Mouse (Mus musculus): ENCODE data around the gene Gm20388.

The Gm20388 gene

DNA sequence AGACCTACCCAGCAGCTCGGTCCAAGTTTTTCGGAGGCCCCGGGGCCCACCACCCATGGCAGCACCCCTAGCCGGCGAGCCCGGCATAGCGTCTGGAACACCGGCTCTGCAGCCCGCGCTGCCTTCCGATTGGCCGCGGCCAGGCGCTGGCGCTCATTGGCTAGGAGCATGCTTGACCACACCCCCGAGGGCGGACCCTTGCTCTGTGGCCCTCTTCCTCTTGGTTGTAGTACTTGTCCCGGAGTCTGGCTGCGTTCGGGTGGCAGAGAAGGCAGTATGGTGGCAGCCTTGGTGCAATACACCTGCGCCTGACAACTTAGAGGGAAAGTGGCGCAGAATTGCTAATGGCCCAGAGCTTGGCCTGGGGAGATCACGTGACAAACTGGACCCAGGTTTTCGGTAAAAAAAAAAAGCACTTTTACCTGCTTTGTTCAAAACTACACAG is 3407.8 kb downstream of the Gm20388 start, which contains the start of gene Fanca:
Fanca (minus strand) TSS at position 110 of the 445 bp plus-strand sequence.
- peak; percentile 97 for DNase-seq

DNA sequence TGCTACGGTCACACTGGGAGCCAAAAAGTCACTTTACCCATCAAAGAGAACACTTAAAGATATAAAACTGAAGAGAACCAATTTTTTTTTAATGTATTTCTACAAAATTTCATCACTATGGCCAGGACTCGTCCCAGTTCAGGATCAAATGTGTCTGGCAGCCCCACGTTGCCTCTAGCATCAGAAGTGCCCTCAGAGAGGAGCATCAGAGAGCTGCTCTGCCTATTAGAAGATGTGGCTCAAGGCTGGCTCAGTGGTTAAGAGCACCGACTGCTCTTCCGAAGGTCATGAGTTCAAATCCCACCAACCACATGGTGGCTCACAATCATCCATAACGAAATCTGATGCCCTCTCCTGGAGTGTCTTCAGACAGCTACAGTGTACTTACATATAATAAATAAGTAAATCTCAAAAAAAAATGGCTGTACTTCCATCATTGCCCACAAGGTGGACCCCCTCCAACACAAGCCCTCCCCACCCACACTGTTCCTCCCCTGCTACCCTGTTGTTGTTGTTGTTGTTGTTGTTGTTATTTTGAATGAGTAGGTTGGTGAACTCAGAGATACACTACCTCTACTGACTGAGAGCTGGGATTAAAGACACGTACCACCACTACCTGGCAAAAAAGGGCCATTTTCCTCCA is 3409.0 kb downstream of the Gm20388 start:
- DNase-seq, result peak; percentile 69

DNA sequence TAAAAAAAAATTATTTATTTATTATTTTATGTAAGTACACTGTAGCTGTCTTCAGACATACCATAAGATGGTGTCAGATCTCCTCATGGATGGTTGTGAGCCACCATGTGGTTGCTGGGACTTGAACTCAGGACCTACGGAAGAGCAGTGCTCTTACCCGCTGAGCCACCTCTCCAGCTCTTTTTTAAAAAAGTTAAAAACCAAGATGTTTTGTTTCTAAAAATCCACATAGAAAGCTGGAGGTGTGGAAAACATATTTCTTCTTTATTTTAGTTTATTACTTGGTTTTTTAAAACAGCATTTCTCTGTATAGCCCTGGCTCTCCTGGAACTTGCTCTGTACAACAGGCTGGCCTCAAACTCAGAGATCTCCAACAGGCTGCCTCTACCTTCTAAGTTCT is 3417.9 kb downstream of the Gm20388 start:
- DNase-seq, result no peak

DNA sequence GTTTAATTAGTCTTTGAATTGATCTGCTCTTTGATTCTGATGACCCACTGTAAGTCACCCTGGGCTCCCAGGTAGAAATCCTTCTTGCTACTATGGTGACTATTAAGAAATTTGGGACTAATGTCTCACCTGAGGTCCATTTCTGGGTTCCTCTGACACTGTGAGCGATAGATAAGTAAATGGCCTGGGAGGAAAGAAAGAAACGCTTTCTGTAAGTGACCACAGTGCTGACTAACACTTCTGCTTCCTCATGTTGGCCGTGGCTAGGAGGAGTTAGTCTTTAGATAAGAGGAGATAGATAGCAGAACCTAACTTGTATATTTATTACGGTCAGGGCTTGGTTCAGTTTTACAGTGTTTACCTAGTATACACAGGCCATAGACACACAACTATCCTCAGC is 3418.7 kb downstream of the Gm20388 start:
- DNase-seq, result no peak

DNA sequence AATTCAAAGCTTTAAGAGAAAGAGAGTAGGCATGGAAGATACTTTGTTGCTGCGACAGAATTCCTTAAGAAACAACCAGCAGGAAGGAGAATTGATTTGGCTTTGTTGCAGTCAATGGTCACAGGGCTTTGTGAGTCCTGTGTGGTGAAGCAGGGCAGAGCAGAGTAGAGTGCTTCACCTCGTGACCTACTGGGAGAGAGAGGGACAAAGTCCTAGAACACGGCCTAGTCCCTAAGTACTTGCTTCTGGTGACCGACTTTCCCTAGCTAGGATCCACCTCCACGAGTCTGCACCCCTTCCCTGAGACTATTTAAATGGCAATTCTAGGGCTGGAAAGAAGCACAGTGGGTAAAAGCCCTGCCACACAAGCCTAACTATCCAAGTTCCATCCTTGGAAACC is 3419.3 kb downstream of the Gm20388 start:
- DNase-seq, result no peak

DNA sequence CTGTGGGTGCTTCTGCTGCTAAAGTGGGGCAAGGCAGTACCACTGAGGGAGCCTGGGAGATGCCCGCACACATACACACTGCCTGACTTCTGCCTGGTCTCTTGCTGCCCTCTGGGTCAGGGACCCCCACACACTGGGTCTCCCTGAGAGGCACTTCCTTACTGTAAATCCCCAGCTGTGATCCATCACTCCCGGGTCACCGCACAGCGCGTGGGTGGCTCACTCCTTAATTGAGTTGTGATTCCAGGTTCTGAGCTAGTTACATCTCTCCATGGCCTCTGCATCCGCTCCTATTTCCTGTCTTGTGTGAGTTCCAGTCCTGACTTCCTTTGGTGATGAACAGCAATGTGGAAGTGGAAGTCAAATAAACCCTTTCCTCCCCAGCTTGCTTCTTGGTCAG is 3420.1 kb downstream of the Gm20388 start:
- DNase-seq, result no peak

DNA sequence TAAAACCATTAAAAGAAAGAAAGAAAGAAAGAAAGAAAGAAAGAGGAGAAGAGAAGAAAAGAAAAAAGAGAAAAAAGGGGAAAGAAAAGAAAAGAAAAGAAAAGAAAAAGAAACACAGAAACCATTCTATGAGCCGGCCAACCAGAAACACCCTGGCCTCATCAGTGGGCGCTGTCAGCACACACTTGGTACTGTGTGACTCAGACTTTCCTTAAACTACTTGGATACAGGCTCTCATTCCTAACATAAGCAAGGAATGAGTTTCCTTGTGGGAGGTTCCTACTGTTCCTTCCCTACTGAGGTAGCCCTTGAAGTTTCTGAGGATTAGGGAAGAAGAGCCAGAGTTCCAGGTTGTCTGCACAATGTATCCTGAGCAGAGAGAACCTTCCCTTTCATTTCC is 3420.7 kb downstream of the Gm20388 start:
- no peak for DNase-seq

DNA sequence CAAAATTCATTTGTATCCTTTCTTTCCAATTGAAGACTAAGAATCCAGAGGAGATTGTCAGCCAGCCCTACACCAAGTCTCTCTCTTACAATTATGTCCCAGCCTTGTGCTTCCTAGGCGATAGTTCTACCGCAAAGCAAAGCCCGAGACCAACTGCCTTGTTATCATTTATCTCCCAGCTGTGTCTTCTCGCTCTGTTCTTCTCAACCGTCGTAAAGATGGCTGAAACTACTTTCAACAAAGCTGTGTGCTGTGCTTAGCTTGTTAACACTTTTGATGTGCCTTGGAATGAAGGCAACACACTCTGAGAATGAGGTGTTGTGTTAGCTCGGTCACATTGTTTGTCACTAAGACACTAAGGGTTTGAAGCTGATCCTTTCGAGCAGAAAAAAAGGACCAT is 3421.2 kb downstream of the Gm20388 start:
- no peak for DNase-seq

DNA sequence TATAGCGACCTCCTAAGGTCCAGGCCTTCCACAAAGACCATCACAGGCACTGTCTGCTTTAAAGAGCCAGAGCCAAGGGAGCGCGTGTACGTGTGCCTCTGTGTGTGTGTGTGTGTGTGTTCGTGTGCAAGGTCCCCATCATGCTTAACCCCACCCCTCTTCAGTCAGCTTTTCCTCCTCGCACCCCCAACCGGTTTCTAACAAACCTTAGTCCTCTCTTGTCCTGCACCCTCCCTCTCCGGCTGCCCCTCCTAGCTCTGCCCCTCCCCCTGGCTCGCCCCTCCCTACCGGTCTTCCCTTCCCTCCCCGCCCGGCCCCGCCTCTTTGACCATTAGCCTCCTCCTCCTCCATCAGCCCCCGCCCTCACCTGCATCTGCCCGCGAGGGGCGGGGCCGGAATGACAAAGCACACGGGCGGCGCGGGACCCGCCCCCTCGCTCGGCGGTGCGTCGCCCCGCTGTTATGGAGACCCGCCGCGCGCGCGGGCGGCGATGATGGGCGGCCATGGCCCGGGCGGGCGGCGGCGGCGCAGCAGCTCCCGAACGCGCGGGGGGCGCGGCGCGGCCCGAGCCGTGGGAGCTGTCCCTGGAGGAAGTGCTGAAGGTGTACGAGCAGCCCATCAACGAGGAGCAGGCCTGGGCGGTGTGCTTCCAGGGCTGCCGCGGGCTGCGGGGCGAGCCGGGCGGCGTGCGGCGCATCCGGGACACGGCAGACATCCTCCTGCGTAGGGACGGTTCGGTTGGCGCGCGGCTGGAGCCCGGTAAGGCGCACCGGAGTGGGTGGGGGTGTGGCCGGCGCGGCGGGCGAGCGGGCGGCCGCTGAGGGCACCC is 3421.8 kb downstream of the Gm20388 start, which contains the start of gene Spire2:
Spire2 (plus strand) TSS at position 452 of the 829 bp plus-strand sequence.
- peak; percentile 91 for DNase-seq

DNA sequence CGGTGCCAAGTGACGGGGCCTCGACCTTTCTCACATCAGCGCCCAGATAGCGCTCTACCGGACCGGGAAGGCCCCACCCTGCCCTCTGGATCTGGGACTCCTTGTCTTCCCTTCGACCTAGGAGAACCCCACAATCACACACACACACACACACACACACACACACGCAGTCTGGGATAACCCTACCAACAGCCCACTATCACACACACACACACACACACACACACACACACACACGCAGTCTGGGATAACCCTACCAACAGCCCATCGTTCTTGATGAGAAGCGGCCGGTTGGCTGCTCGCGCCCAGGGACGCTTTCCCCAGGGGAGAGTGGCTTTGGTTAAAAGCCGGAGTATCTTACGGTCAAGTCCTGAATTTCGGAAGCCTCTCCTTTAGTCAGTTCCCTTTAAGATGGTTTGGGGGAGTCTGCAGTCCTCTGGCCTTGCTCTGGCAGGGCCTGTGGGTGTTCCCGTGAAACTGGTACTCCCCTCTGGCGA is 3422.5 kb downstream of the Gm20388 start:
- DNase-seq, result no peak

DNA sequence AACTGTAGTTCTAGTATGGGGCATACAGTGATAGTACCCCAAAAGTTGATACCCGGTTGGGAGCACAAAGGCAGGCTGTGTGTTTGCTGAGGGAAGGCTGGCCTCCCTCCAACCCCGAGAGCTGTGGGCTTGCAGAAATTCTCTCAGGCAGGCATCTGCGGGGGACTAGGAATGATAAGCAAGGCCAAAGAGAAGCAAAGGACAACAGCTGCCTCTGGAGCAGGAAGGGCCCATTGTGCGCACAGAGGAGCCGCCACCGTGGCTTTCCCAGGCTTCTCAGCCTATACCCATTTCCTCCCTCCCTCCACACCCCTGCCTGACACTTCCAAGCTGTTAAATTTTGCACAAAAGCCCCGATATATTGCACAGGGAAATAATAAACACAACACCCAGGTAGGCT is 3423.2 kb downstream of the Gm20388 start:
- DNase-seq, result no peak

DNA sequence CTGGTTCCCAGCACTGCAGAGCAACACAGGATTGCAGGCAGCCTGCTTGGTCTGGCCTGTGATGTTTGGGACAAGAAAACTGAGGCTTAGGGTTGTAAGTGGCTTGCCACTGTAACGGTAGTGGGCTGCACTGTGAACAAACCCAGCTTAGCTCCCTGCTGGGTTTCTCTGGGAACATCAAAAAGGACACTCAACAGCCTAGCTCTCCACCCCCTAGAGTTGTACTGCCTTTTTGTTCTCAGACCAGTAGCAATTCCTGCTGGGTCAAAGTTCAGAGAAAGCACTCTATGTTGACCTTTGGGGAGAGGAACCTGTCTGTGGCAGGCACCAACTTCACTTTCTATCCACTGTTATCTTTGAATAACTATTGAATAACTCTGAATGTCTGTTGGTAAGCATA is 3423.8 kb downstream of the Gm20388 start:
- no peak for DNase-seq

DNA sequence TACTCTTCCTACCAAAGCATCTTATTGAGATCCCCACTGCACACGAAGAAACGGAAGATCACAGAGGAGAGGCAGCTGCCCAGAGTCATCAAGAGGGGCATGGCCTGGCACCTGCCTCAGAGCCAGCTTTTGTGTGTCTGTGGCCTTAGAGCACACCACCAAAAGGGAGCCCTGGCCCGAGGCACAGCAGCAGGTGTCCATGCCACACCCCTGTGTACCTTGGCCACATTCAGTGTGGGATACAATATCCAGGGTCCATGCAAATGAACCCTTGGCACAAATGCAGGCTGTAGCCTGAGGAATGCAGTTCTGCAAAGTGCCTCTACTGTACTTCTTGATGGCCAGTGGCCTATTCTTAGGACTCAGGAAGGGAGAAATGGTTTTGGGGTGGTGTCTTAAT is 3426.8 kb downstream of the Gm20388 start:
- no peak for DNase-seq

DNA sequence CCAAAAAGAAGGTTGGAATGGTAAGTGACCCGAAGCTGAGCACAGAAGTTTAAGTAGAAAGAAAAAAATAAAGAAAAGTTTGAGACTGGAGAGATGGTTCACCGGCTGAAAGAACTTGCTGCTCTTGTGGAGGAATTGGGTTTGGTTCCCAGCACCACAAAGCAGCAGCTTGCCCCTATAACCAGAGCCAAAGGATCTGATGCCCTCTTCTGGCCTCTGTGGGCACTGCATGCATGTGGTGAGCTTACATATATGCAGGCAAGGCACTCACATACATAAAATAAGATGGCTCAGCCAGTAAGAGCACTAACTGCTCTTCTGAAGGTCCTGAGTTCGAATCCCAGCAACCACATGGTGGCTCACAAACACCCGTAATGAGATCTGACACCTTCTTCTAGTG is 3429.4 kb downstream of the Gm20388 start:
- no peak for DNase-seq

DNA sequence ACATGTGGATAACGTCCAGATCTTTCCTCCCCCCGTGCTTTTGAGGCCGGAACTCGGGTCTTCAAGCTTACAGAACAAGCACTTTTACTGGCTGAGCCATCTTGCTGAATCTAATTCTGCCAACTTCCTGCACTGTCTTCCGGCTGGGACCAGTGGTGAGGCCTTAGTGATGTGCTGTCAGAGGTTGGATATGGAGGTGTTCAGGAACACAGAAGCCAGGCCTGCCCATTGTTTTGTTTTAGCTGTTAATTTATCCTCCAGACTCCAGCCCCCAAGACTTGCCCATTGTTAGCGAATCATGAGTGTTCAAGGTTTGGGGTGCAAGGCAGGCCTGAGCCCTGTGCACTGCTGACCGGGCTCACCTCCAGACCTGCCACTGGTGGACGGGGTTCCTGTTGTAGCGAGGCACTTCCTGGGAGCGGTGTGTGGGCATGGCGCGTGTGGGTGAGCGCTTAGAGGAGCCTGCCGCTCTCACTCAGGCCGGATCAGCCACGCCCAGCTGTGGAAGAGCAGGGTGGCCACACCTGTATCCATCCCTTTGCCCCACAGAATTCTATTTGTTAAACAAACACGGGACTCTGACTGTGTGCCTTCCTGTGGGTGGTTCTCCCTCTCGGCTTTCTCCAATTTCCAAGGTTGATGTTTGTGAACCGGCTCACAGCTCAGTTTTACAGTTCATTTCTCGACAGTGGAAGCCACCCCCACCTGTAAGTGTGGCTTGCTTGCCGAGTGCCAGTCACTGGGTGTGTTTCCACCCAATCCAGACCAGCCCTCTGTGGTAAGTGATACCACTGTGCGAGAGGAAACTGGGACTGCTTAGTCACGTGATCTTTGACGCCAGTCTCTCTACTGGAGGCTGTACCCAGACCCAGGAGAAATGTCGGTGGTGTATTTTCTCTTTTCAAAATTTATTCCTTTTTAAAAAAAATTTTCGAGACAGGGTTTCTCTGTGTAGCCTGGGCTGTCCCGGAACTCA is 3430.7 kb downstream of the Gm20388 start:
- DNase-seq, result no peak

DNA sequence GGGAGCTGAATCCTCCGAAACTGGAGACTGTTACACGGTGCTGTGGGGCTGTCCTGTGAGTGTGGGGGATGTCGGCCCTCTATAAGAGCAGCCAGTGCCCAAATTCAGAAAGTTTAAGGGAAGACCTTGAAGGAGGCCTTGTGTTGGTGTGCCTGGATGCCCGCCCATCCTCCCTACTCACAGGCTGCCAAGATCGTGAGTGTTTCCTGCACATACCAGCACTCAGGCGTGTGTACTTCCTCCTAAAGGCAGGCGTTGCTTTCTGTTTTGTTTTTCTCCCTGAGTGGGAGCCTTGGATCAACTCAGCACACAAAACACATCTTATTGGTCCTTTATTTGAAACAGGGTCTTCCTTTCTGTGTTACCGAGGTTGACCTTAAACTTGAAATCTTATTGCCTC is 3431.6 kb downstream of the Gm20388 start:
- DNase-seq, result no peak

DNA sequence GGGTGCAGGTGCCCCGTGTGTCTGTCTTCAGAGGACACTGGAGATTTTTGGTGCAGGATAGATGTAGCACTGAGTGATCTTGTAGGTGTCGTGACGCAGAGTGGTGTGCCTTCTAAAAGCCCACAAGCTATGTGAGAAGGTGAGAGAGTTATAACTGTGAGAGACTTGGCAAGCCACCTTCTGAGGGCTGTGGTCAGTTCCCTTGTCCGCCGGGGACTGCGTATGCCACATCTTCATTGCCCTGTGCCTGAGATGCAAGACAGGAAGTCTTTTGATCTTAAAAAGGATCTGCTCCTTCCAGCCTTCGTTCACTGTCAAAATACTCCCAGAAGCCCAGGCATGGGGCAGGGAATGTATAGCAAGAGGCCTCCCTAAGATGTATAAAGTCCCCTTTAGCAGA is 3432.3 kb downstream of the Gm20388 start:
- DNase-seq, result no peak

DNA sequence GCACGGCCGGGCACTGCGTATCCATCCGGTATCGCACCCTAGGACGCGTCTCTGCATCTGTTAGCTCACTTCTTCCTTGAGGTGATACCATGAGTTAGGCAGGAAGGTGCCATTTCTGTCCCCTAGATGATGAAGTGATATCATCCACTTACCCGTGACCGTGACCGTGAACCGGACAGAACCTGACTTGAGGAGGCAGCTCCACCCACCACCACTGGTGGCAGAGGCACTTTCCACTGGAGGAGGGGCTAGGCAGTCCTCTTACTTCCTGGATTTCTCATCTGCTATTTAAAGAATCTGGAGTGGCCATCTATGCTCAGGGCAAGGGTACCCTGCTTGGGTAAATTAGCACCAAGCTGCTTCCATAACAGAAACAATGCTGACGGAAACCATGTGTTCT is 3432.8 kb downstream of the Gm20388 start:
- peak; percentile 39 for DNase-seq

DNA sequence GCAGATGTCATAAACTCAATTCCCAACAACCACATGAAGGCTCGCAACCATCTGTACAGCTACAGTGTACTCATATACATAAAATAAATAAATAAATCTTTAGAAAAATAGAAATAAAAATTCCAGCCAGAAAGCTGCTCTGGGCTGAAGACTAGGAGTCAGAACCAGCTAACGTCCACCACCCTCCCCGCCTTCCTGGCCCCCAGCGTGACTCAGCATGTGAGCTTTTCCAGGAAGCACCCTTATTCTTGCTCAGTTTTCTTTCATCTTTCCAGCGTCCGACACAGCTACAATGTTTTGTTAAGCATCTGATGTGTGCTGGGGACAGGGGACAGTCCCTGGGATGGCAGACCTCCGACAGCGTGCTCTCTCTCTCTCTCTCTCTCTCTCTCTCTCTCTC is 3434.5 kb downstream of the Gm20388 start:
- peak; percentile 56 for DNase-seq

DNA sequence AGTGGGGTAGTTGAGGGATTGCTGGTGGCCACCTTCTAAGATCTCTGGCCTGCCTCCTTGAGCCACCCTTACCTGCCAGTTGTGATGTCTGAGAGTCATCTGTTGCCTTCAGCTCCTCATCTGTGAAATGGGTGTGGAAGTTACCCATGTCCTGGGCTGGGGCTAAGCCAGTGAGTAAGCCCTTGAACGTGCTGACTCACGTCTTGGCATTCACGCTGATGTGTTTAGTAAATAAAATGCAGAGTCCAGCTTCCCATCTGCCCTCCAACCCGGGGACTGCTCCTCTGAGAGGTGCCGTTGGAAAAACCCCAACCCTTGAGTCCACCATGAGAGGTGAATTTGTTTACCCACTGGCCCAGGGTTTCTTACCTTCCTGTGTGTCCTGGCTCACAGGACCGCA is 3435.2 kb downstream of the Gm20388 start:
- no peak for DNase-seq

DNA sequence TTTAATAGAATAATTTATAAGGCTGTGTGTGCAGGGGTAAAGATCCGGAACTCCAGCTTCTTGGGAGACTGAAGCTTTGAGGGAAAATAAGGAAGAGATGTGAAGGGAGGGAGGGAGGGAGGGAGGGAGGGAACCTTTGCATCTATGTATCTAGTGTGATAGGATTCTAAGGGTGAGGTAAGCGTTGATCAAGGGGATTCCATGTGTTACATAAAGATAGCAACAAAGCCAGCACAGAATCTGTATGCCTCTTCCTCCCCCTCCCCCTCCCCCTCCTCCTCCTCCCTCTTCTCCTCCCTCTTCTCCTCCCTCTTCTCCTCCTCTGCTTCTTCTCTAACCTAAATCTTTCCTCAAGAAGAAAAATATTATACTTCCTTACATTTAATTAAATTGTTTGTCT is 3436.7 kb downstream of the Gm20388 start:
- no peak for DNase-seq

DNA sequence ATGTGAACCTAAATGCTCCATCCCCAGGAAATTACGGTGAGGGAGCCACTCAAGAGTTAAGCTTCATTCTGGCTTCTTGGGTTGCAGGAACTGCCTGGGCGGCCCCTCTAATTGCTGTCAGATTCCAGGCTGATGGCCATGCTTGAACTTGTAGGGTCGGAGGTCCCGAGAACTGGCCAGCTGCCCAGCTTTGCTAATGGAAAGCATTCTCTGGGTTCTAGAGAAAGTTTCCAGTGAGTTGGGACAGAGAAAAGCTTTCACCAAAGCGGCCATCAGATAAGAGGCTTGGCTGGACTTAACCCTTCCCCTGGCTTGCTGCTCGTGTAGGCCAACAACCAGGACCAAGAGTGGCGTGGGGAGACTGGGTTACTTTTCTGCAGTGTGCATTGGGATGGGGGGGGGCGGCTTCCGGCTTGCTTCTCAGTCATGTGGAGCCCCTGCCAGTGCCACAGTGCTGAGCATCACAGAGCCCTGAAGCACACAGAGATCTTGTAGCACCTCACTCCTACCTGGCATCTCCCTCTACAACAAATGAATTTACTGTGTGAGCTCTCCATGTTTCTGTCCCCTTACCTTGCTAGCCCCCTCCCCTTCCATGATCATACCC is 3437.7 kb downstream of the Gm20388 start:
- peak; percentile 97 for DNase-seq
